Mouse (Mus musculus) forebrain, embryonic 13.5 days (tissue): ENCODE results near the gene Syde2. TPM values are rescaled to one million over a fixed set of nuclear protein-coding genes. Genes with fewer than 3 reads are reported as not detected.

ENCODE experiments used
- ATAC-seq: fragments of 200-750 bp; cut with Nextera tagmentation; 2 replicates; pipeline ENCODE4 v1.8.0; 2017
- H3K27ac ChIP-seq: fragments of 300-500 bp; sonication (generic); 2 replicates; pipeline ENCODE4 v1.5.1; 2015; ENCODE audit warnings: inconsistent platforms, mild to moderate bottlenecking, moderate library complexity
- H3K27me3 ChIP-seq: fragments of 300-500 bp; sonication (generic); 2 replicates; pipeline ENCODE4 v1.6.1; 2015; ENCODE audit warnings: mild to moderate bottlenecking, inconsistent platforms
- H3K36me3 ChIP-seq: fragments of 300-500 bp; sonication (generic); 2 replicates; pipeline ENCODE4 v1.6.1; 2015; ENCODE audit warnings: mild to moderate bottlenecking, inconsistent platforms; ENCODE audit not compliant: poor library complexity, severe bottlenecking
- H3K4me1 ChIP-seq: fragments of 300-500 bp; sonication (generic); 2 replicates; pipeline ENCODE4 v1.6.1; 2015; ENCODE audit warnings: inconsistent platforms
- H3K4me2 ChIP-seq: fragments of 300-500 bp; sonication (generic); 2 replicates; pipeline ENCODE4 v1.6.1; 2015; ENCODE audit warnings: inconsistent platforms, mild to moderate bottlenecking, moderate library complexity
- H3K4me3 ChIP-seq: fragments of 300-500 bp; sonication (generic); 2 replicates; pipeline ENCODE4 v1.5.1; 2015; ENCODE audit warnings: mild to moderate bottlenecking, inconsistent platforms
- H3K9ac ChIP-seq: fragments of 300-500 bp; sonication (generic); 2 replicates; pipeline ENCODE4 v1.6.1; 2015; ENCODE audit warnings: mild to moderate bottlenecking, inconsistent platforms
- H3K9me3 ChIP-seq: fragments of 300-500 bp; sonication (generic); replicated peaks from 2 replicates; pipeline ENCODE4 v1.6.1; 2016; ENCODE audit warnings: inconsistent platforms
- WGBS: fragments of 180-500 bp; shearing (Covaris S2); methylation state at CpG from one replicate; pipeline ENCODE4 v1.1.7; 2015; 5-methylcytosine and 5-hydroxymethylcytosine counted together
- polyA plus RNA-seq: library from polyadenylated mRNA; unstranded; fragments of >200 nt; fragmentation: Nextera tagmentation; extraction: Ambion mirVana; gene quantifications from 2 replicates; pipeline ENCODE4 v1.2.1, GENCODE M21; 2015

Syde2 gene
- polyA plus RNA-seq, 1 experiment from 2014 or later: 0.59 TPM

DNA sequence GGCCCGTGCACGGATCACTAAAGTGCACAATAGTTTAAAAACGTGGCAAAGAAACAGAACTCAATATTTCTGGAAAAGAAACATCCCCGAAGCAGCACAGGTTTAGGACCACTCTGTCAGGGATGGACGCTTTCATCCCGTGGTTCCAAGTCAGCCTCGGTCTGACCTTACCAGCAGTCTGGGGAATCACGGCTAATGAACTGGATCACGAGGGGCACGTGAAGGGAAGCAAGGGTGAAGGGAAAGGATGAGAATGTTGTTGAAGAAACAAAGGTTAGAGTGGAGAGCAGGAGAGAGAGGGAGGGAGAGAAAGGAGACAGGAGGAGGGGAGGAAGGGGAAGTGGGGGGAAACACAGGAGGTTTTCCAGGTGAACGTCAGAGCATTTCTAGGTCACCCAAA is 58.4 kb downstream of the Syde2 start:
- Histone ChIP-seq H3K4me1 (peaks cover 2% of the 10 kb centered on the region), H3K36me3 (no peaks in the 10 kb centered on the region), H3K9me3 (no peaks in the 10 kb centered on the region), H3K9ac (no peak overlapping the region), H3K4me2 (no peak overlapping the region), H3K27ac (no peak overlapping the region), H3K4me3 (no peak overlapping the region), H3K27me3 (no peaks in the 10 kb centered on the region)
- 89% methylated on average over 11 of the region's 11 CpGs for WGBS
- no peak for ATAC-seq

DNA sequence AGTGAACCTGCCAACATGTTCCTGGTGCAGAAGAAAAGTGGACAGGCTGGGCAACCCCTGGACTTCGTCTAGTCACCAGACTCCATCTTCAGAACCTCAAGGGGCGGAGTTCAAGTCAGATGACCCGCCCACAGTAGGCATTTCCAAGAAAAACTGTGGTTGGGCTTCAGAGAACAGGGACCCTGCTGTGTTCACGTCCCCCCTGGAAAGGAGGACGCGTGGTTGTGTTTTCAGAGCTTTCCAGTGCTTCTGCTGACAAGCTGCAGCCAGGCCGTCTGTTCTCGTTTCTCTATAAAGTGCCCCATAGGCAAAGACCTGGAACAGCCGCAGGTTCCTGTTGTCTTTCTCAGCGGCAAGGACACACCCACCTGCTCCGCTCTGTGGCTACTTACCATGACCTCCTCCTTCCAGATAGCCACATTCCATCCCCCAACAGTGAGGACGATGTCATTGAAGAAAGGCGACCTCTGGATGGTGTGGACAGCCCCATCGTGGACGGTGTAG is 60.1 kb downstream of the Syde2 start:
- Histone ChIP-seq H3K27me3 (no peaks in the 10 kb centered on the region), H3K27ac (no peak overlapping the region), H3K4me2 (peak overlapping the region; percentile 12; the same call in 1 of the 2 replicates), H3K9me3 (no peaks in the 10 kb centered on the region), H3K36me3 (no peaks in the 10 kb centered on the region), H3K4me3 (no peak overlapping the region), H3K4me1 (peaks cover 12% of the 10 kb centered on the region), H3K9ac (no peak overlapping the region)
- WGBS: 29% methylated on average over 15 of the region's 15 CpGs
- ATAC-seq: no peak

GRCm38 (mm10) chr3:146049951-146050350 is 62.3 kb downstream of the Syde2 start:
- no peaks in the 10 kb centered on the region for H3K9me3 ChIP-seq
- H3K4me2 ChIP-seq: no peak overlapping the region
- H3K4me3 ChIP-seq: no peak overlapping the region
- H3K27ac ChIP-seq: no peak overlapping the region
- peaks cover 15% of the 10 kb centered on the region for H3K4me1 ChIP-seq
- no peaks in the 10 kb centered on the region for H3K36me3 ChIP-seq
- 93% methylated on average over 5 of the region's 5 CpGs for WGBS
- H3K9ac ChIP-seq: no peak overlapping the region
- ATAC-seq: no peak
- H3K27me3 ChIP-seq: no peaks in the 10 kb centered on the region

GRCm38 (mm10) chr3:146051277-146052007 is 63.8 kb downstream of the Syde2 start:
- H3K4me2 ChIP-seq: peak overlapping the region; percentile 25; the same call in 1 of the 2 replicates
- H3K9ac ChIP-seq: no peak overlapping the region
- WGBS: 28% methylated on average over 11 of the region's 11 CpGs
- no peaks in the 10 kb centered on the region for H3K36me3 ChIP-seq
- peak overlapping the region; percentile 55; the same call in 1 of the 2 replicates for H3K27ac ChIP-seq
- no peak overlapping the region for H3K4me3 ChIP-seq
- peaks cover 15% of the 10 kb centered on the region for H3K4me1 ChIP-seq
- peak; percentile 84 for ATAC-seq
- H3K27me3 ChIP-seq: 0 out of 2 replicates have a peak, but pooled peaks cover 3% of the 10 kb centered on the region
- H3K9me3 ChIP-seq: no peaks in the 10 kb centered on the region

GRCm38 (mm10) chr3:146053082-146053814 is 65.6 kb downstream of the Syde2 start:
- H3K27me3 ChIP-seq: 0 out of 2 replicates have a peak, but pooled peaks cover 3% of the 10 kb centered on the region
- WGBS: 73% methylated on average over 6 of the region's 6 CpGs
- no peak overlapping the region for H3K9ac ChIP-seq
- no peaks in the 10 kb centered on the region for H3K36me3 ChIP-seq
- no peak overlapping the region for H3K4me2 ChIP-seq
- no peak for ATAC-seq
- no peak overlapping the region for H3K27ac ChIP-seq
- peaks cover 15% of the 10 kb centered on the region for H3K4me1 ChIP-seq
- no peak overlapping the region for H3K4me3 ChIP-seq
- H3K9me3 ChIP-seq: no peaks in the 10 kb centered on the region

GRCm38 (mm10) chr3:146053873-146054272 is 66.2 kb downstream of the Syde2 start:
- Histone ChIP-seq H3K4me1 (peaks cover 15% of the 10 kb centered on the region), H3K27me3 (0 out of 2 replicates have a peak, but pooled peaks cover 3% of the 10 kb centered on the region), H3K9me3 (no peaks in the 10 kb centered on the region), H3K36me3 (no peaks in the 10 kb centered on the region), H3K9ac (no peak overlapping the region), H3K27ac (no peak overlapping the region), H3K4me3 (no peak overlapping the region), H3K4me2 (no peak overlapping the region)
- WGBS: 80% methylated on average over 2 of the region's 2 CpGs
- no peak for ATAC-seq

DNA sequence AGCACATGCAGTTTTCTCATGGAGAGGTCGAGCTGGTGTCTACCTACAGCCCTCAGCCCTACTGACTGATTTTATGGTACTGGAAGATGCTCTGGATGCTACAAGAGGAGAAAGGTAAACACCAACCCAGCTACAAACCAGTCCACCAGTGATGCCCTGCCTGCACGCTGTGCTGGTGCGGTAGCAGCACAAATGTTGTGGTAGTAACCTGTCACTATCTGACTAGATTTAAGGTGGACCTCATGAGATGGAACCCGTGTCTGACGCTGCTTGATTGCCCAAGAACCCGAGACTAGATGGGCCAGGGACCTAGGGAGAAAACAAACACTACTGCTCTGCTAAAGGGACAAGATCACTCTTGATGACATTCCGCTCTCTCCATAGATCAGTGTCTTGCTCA is 69.5 kb downstream of the Syde2 start:
- Histone ChIP-seq H3K4me2 (no peak overlapping the region), H3K9ac (no peak overlapping the region), H3K36me3 (no peaks in the 10 kb centered on the region), H3K27ac (no peak overlapping the region), H3K9me3 (no peaks in the 10 kb centered on the region), H3K4me1 (0 out of 2 replicates have a peak, but pooled peaks cover 5% of the 10 kb centered on the region), H3K4me3 (no peak overlapping the region), H3K27me3 (0 out of 2 replicates have a peak, but pooled peaks cover 3% of the 10 kb centered on the region)
- no peak for ATAC-seq
- WGBS: 83% methylated on average over 7 of the region's 7 CpGs

DNA sequence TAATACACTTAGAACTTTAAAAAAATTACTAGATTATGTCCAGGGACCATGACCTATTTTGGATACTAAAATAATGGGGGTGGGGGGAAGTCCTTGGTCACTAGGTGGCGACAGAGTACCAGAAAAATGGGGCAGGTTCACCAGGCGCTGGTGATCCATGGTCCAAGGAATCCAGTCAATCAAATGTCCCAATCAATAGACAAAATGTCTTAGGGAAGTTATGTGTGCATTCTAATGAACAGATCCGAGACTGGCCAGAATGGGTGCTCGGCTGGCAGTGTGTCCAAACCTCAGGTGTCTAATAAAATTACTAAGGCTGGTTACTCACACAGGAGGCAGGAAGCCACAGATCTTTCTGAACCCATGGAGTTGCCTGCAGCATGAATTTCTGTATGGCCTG is 70.6 kb downstream of the Syde2 start:
- H3K9me3 ChIP-seq: no peaks in the 10 kb centered on the region
- peak; percentile 50; the same call in 1 of the 2 replicates for ATAC-seq
- WGBS: 19% methylated on average over 4 of the region's 4 CpGs

GRCm38 (mm10) chr3:146059356-146059926 is 71.8 kb downstream of the Syde2 start:
- H3K36me3 ChIP-seq: no peaks in the 10 kb centered on the region
- no peak overlapping the region for H3K4me3 ChIP-seq
- H3K27ac ChIP-seq: no peak overlapping the region
- no peak overlapping the region for H3K4me2 ChIP-seq
- no peaks in the 10 kb centered on the region for H3K4me1 ChIP-seq
- no peaks in the 10 kb centered on the region for H3K9me3 ChIP-seq
- no peak overlapping the region for H3K9ac ChIP-seq
- WGBS: 88% methylated on average over 15 of the region's 15 CpGs
- H3K27me3 ChIP-seq: 0 out of 2 replicates have a peak, but pooled peaks cover 3% of the 10 kb centered on the region
- ATAC-seq: no peak

More for the DNA sequence above, 70.6 kb downstream of the Syde2 start:
- Histone ChIP-seq H3K4me1 (no peaks in the 10 kb centered on the region), H3K4me3 (no peak overlapping the region), H3K4me2 (no peak overlapping the region), H3K27me3 (0 out of 2 replicates have a peak, but pooled peaks cover 3% of the 10 kb centered on the region), H3K27ac (no peak overlapping the region), H3K36me3 (no peaks in the 10 kb centered on the region), H3K9ac (no peak overlapping the region)

DNA sequence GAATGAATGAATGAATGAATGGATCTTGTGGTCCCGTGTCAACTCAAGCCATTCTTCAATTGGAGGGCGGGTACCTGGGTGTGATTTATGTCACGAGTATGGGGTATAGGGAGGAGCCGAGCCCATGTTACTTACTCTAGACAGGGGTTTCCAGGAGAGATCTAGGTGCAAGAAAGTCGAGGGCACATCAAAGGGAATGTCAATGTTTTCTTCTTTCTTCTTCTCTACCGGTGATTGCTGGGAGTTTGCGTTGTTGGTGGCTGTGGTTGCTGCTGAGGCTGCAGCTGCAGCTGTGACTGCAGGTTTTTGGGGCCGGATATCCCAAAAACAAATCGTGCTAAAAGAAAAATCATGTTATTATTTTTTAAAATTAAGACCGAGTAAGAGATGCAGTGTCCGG is 75.5 kb downstream of the Syde2 start:
- Histone ChIP-seq H3K4me3 (no peak overlapping the region), H3K4me2 (no peak overlapping the region), H3K4me1 (no peaks in the 10 kb centered on the region), H3K36me3 (no peaks in the 10 kb centered on the region), H3K27ac (no peak overlapping the region), H3K9me3 (no peaks in the 10 kb centered on the region), H3K9ac (no peak overlapping the region), H3K27me3 (no peaks in the 10 kb centered on the region)
- ATAC-seq: no peak
- WGBS: 93% methylated on average over 11 of the region's 11 CpGs

- Histone ChIP-seq H3K4me3 (no peak overlapping the region), H3K36me3 (no peaks in the 10 kb centered on the region), H3K27me3 (no peaks in the 10 kb centered on the region), H3K9me3 (no peaks in the 10 kb centered on the region), H3K4me1 (no peaks in the 10 kb centered on the region), H3K9ac (no peak overlapping the region), H3K27ac (no peak overlapping the region), H3K4me2 (no peak overlapping the region)
- ATAC-seq: no peak
- 68% methylated on average over 4 of the region's 4 CpGs for WGBS
Observed at GRCm38 (mm10) chr3:146069276-146069675, 81.6 kb downstream of the Syde2 start.
